Mouse (Mus musculus): ENCODE results near the gene Cttnbp2nl. TPM values are rescaled to one million over a fixed set of nuclear protein-coding genes. Genes with fewer than 3 reads are reported as not detected.

Cttnbp2nl gene
- polyA plus RNA-seq, 1 experiment = 2.8 TPM

- TF ChIP-seq POLR2A (IDR thresholded peaks at IDR 0.05; ENCODE audit: control insufficient read depth, extremely low read depth, insufficient read depth, low read length, poor library complexity) (no peak), CTCF (IDR thresholded peaks at IDR 0.05; ENCODE audit: borderline replicate concordance, control insufficient read depth, extremely low read depth, insufficient read depth, low read length, poor library complexity) (no peak)
- no peak overlapping the region for H3K4me3 ChIP-seq (ENCODE audit: control insufficient read depth, insufficient read depth, low read length)
- 63% methylated on average over 4 of the region's 4 CpGs for WGBS
- peaks cover 7% of the 10 kb centered on the region for H3K27me3 ChIP-seq (ENCODE audit: control insufficient read depth, insufficient read depth, low read length)
- no peak for DNase-seq
- H3K36me3 ChIP-seq (ENCODE audit: control insufficient read depth, insufficient read depth, low read length) = no peaks in the 10 kb centered on the region
- no peak overlapping the region for H3K27ac ChIP-seq (ENCODE audit: control insufficient read depth, insufficient read depth, low read length)
- H3K4me1 ChIP-seq (replicated peaks; ENCODE audit: control insufficient read depth, insufficient read depth, low read length) = peaks cover 12% of the 10 kb centered on the region
Measured at GRCm38 (mm10) chr3:105053698-105054001, 704 bp upstream of the Cttnbp2nl start.

DNA sequence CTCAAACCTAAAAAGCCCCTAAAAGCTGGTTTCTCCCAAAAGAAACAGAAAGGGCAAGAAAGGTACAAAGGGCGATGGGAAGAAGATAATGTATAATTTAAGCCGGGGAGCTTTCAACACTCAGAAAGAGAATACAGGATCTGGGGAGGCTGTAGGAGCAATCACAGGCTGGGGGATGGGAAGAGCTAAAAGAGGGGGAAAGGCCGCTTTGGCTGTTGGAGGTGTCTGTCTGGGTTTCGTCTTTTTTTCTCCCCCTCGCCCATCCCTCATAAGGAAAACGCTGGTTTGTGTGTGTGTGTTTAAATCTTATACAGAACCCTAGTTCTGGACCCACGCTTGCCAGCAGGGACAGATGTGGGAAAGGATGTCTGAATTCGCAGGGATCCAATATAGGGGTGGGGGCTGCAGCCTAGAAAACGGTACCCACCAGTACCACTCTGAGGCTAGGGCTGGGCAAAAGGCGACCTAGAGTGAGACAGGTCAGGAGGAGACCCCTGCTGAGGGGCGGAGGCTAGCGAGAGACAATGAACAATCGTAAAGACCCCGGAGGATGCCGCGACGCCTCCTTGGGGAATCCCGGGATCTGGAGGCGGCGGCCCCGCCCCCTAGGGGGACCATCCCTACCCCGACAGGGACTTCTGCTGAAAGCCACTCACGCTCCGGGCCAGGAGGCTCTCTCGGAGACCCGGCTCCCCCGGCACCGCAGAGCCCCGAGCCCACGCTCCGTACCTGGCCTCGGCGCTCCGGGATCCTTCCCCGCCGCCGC, 592 bp downstream of the Cttnbp2nl start:
- Histone ChIP-seq H3K4me3 (ENCODE audit: control insufficient read depth, insufficient read depth, low read length) (peak overlapping the region; percentile 57), H3K27ac (ENCODE audit: control insufficient read depth, insufficient read depth, low read length) (peak overlapping the region; percentile 10; the same call in 1 of the 2 replicates), H3K4me1 (replicated peaks; ENCODE audit: control insufficient read depth, insufficient read depth, low read length) (peaks cover 12% of the 10 kb centered on the region), H3K27me3 (ENCODE audit: control insufficient read depth, insufficient read depth, low read length) (peaks cover 7% of the 10 kb centered on the region), H3K36me3 (ENCODE audit: control insufficient read depth, insufficient read depth, low read length) (no peaks in the 10 kb centered on the region)
- DNase-seq = no peak
- WGBS = 7% methylated on average over 37 of the region's 37 CpGs
- TF ChIP-seq POLR2A (IDR thresholded peaks at IDR 0.05; ENCODE audit: control insufficient read depth, extremely low read depth, insufficient read depth, low read length, poor library complexity) (no peak), CTCF (IDR thresholded peaks at IDR 0.05; ENCODE audit: borderline replicate concordance, control insufficient read depth, extremely low read depth, insufficient read depth, low read length, poor library complexity) (no peak)

- Histone ChIP-seq H3K36me3 (ENCODE audit: control insufficient read depth, insufficient read depth, low read length) (no peaks in the 10 kb centered on the region), H3K27me3 (ENCODE audit: control insufficient read depth, insufficient read depth, low read length) (peaks cover 7% of the 10 kb centered on the region), H3K4me3 (ENCODE audit: control insufficient read depth, insufficient read depth, low read length) (no peak overlapping the region), H3K27ac (ENCODE audit: control insufficient read depth, insufficient read depth, low read length) (no peak overlapping the region), H3K4me1 (replicated peaks; ENCODE audit: control insufficient read depth, insufficient read depth, low read length) (peaks cover 12% of the 10 kb centered on the region)
- no peak for DNase-seq
- 48% methylated on average over 2 of the region's 2 CpGs for WGBS
- TF ChIP-seq CTCF (IDR thresholded peaks at IDR 0.05; ENCODE audit: borderline replicate concordance, control insufficient read depth, extremely low read depth, insufficient read depth, low read length, poor library complexity) (no peak), POLR2A (IDR thresholded peaks at IDR 0.05; ENCODE audit: control insufficient read depth, extremely low read depth, insufficient read depth, low read length, poor library complexity) (no peak)
Measured at GRCm38 (mm10) chr3:105051103-105051502, 1.8 kb downstream of the Cttnbp2nl start.

- Histone ChIP-seq H3K4me1 (replicated peaks; ENCODE audit: control insufficient read depth, insufficient read depth, low read length) (peaks cover 12% of the 10 kb centered on the region), H3K27me3 (ENCODE audit: control insufficient read depth, insufficient read depth, low read length) (peaks cover 5% of the 10 kb centered on the region), H3K4me3 (ENCODE audit: control insufficient read depth, insufficient read depth, low read length) (no peak overlapping the region), H3K27ac (ENCODE audit: control insufficient read depth, insufficient read depth, low read length) (no peak overlapping the region), H3K36me3 (ENCODE audit: control insufficient read depth, insufficient read depth, low read length) (no peaks in the 10 kb centered on the region)
- no peak for DNase-seq
- TF ChIP-seq POLR2A (IDR thresholded peaks at IDR 0.05; ENCODE audit: control insufficient read depth, extremely low read depth, insufficient read depth, low read length, poor library complexity) = no peak
- no peak for TF ChIP-seq CTCF (IDR thresholded peaks at IDR 0.05; ENCODE audit: borderline replicate concordance, control insufficient read depth, extremely low read depth, insufficient read depth, low read length, poor library complexity)
- 64% methylated on average over 6 of the region's 6 CpGs for WGBS
Measured at GRCm38 (mm10) chr3:105049848-105050247, 3.1 kb downstream of the Cttnbp2nl start.

DNA sequence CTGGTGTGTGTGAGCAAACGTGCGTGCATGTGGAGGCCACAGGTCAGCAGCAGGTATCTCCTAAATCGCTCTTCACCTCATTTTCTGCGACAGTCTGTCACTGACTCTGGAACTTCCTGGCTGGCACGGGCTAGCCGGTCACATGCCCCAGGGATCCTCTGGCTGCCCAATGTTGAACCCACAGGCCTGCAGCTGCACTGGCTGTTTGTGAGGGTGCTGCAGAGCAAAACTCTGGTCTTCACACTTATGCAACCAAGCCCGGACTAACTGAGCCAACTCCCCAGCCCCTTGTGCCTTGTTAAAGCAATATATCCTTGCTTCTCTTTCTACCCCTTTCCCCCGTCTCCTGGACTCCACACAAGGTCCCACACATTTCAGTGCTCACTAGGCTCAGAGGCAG, 5.3 kb downstream of the Cttnbp2nl start:
- H3K4me3 ChIP-seq (ENCODE audit: control insufficient read depth, insufficient read depth, low read length) = no peak overlapping the region
- DNase-seq = no peak
- H3K27ac ChIP-seq (ENCODE audit: control insufficient read depth, insufficient read depth, low read length) = no peak overlapping the region
- no peaks in the 10 kb centered on the region for H3K27me3 ChIP-seq (ENCODE audit: control insufficient read depth, insufficient read depth, low read length)
- WGBS = 39% methylated on average over 8 of the region's 8 CpGs
- TF ChIP-seq POLR2A (IDR thresholded peaks at IDR 0.05; ENCODE audit: control insufficient read depth, extremely low read depth, insufficient read depth, low read length, poor library complexity) (no peak), CTCF (IDR thresholded peaks at IDR 0.05; ENCODE audit: borderline replicate concordance, control insufficient read depth, extremely low read depth, insufficient read depth, low read length, poor library complexity) (no peak)
- H3K4me1 ChIP-seq (replicated peaks; ENCODE audit: control insufficient read depth, insufficient read depth, low read length) = peaks cover 2% of the 10 kb centered on the region; the same call in 1 of the 2 replicates
- H3K36me3 ChIP-seq (ENCODE audit: control insufficient read depth, insufficient read depth, low read length) = no peaks in the 10 kb centered on the region

DNA sequence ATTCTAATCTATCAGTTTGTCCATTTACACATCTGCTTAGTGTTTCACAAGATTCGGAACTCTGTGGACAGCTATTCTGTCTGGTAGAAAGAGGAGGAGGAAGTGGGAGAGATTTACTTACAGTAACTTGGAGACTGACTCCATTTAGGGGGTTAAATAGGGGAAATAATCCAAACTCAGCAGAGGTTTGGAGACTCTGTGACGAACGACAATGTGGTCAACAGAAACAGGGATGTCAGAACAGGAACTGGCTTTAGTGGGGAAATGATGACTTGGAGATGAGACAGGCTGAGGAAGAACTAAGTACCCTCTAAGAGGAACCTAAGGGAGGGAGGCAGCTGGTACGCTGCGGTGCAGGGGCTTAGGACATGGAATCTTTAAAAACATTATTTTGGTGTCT, 6.1 kb downstream of the Cttnbp2nl start:
- no peak for DNase-seq
- Histone ChIP-seq H3K36me3 (ENCODE audit: control insufficient read depth, insufficient read depth, low read length) (no peaks in the 10 kb centered on the region), H3K27ac (ENCODE audit: control insufficient read depth, insufficient read depth, low read length) (no peak overlapping the region), H3K4me3 (ENCODE audit: control insufficient read depth, insufficient read depth, low read length) (no peak overlapping the region), H3K4me1 (replicated peaks; ENCODE audit: control insufficient read depth, insufficient read depth, low read length) (no peaks in the 10 kb centered on the region), H3K27me3 (ENCODE audit: control insufficient read depth, insufficient read depth, low read length) (no peaks in the 10 kb centered on the region)
- no peak for TF ChIP-seq CTCF (IDR thresholded peaks at IDR 0.05; ENCODE audit: borderline replicate concordance, control insufficient read depth, extremely low read depth, insufficient read depth, low read length, poor library complexity)
- TF ChIP-seq POLR2A (IDR thresholded peaks at IDR 0.05; ENCODE audit: control insufficient read depth, extremely low read depth, insufficient read depth, low read length, poor library complexity) = no peak
- 14% methylated on average over 5 of the region's 5 CpGs for WGBS
